Mouse (Mus musculus) liver, embryonic 14.5 days (tissue): ENCODE measurements at regions not wholly inside any gene's neighbourhood (a gene's known extent, or its start where the extent isn't known, plus 50 kb on each side); places are given as distances from the start of the nearest gene placed in this dataset.

ENCODE experiments used
- ATAC-seq: fragments of 200-750 bp; cut with Nextera tagmentation; 2 replicates; pipeline ENCODE4 v1.8.0; 2017; ENCODE audit warnings: moderate number of reproducible peaks, mild to moderate bottlenecking, moderate library complexity; ENCODE audit not compliant: insufficient read depth
- DNase-seq, 3 experiments: peaks; one replicate each; pipeline ENCODE4 v3.0.0-alpha.2; 2012 to 2013; ENCODE audit warnings: low read depth in 3 of 3, low spot score in 3 of 3
- H3K27ac ChIP-seq: fragments of 300-500 bp; sonication (generic); 2 replicates; pipeline ENCODE4 v1.5.1; 2014; ENCODE audit warnings: moderate library complexity, mild to moderate bottlenecking, control low read depth, inconsistent platforms
- H3K27me3 ChIP-seq: fragments of 300-500 bp; sonication (generic); 2 replicates; pipeline ENCODE4 v1.6.1; 2014; ENCODE audit warnings: mild to moderate bottlenecking, low read length, moderate library complexity; ENCODE audit not compliant: control insufficient read depth, insufficient read depth
- H3K36me3 ChIP-seq: fragments of 300-500 bp; sonication (generic); replicated peaks from 2 replicates; pipeline ENCODE4 v1.6.1; 2014; ENCODE audit warnings: low read depth; ENCODE audit not compliant: control insufficient read depth, insufficient read depth
- H3K4me1 ChIP-seq, 2 experiments: fragments of 200-500 bp in 1 of 2; fragments of 300-500 bp in 1 of 2; sonication (generic) in 1 of 2; replicated peaks; 2 replicates each; pipeline ENCODE4 v1.6.1; 2012 to 2014; ENCODE audit warnings: antibody characterized with exemption in 1 of 2, inconsistent platforms in 1 of 2, low read length in 1 of 2; ENCODE audit not compliant: control insufficient read depth in 2 of 2, insufficient read depth in 2 of 2
- H3K4me2 ChIP-seq: fragments of 300-500 bp; sonication (generic); 2 replicates; pipeline ENCODE4 v1.6.1; 2014; ENCODE audit warnings: low read depth, mild to moderate bottlenecking, control low read depth, moderate library complexity
- H3K4me3 ChIP-seq, 2 experiments: fragments of 200-500 bp in 1 of 2; fragments of 300-500 bp in 1 of 2; sonication (generic) in 1 of 2; 2 replicates each; pipeline ENCODE4 v1.5.1; 2012 to 2014; ENCODE audit warnings: low read depth in 2 of 2, low read length in 2 of 2, mild to moderate bottlenecking in 2 of 2, control low read depth in 1 of 2, inconsistent platforms in 1 of 2, moderate library complexity in 1 of 2; ENCODE audit not compliant: insufficient read depth in 1 of 2
- H3K9ac ChIP-seq: fragments of 300-500 bp; sonication (generic); replicated peaks from 2 replicates; pipeline ENCODE4 v1.6.1; 2014; ENCODE audit warnings: mild to moderate bottlenecking, control low read depth, moderate library complexity
- H3K9me3 ChIP-seq: fragments of 300-500 bp; sonication (generic); 2 replicates; pipeline ENCODE4 v1.6.1; 2016; ENCODE audit warnings: low read length, mixed read lengths; ENCODE audit not compliant: control insufficient read depth
- CTCF ChIP-seq: IDR thresholded peaks from 2 replicates; pipeline ENCODE4 v1.5.1; 2016; ENCODE audit warnings: antibody characterized with exemption, low read depth, control low read depth
- EP300 ChIP-seq: IDR thresholded peaks from 2 replicates; pipeline ENCODE4 v1.6.1; 2016; ENCODE audit warnings: antibody characterized with exemption, low read depth
- WGBS: fragments of 180-500 bp; shearing (Covaris S2); extraction: QIAGEN DNeasy Blood & Tissue Kit; methylation state at CpG from one replicate; pipeline ENCODE4 v1.1.7; 2014; ENCODE audit not compliant: insufficient replicate concordance; 5-methylcytosine and 5-hydroxymethylcytosine counted together

DNA sequence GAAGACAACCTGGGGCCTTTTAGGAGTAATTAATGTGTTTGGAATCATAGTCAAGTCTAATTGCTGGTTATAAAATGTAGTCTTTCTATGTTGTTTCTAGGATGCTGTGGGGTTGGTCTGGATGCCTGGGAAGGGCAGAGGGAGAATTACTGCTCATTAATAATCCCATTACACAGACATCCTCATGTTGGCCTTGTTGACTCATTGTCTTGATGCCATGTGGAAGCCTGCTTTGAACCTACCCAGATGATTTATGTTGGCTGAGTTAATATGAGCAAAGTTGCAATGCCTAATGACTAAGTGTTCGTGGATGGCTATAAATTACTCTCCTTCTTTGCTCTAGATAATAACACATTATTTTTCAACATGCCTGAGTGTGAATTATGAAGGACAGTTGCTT, 2790.6 kb upstream of the Lrrc6 start:
- TF ChIP-seq EP300 (no peak), CTCF (no peak)
- H3K36me3 ChIP-seq: no peaks in the 10 kb centered on the region
- DNase-seq: no peak
- WGBS: 27% methylated on average over 1 of the region's 1 CpGs
- H3K4me3 ChIP-seq: no peak overlapping the region
- H3K27ac ChIP-seq: no peak overlapping the region
- no peak overlapping the region for H3K4me2 ChIP-seq
- no peak overlapping the region for H3K9ac ChIP-seq
- no peak for ATAC-seq
- no peaks in the 10 kb centered on the region for H3K4me1 ChIP-seq
- H3K27me3 ChIP-seq: no peaks in the 10 kb centered on the region
- H3K9me3 ChIP-seq: no peaks in the 10 kb centered on the region

DNA sequence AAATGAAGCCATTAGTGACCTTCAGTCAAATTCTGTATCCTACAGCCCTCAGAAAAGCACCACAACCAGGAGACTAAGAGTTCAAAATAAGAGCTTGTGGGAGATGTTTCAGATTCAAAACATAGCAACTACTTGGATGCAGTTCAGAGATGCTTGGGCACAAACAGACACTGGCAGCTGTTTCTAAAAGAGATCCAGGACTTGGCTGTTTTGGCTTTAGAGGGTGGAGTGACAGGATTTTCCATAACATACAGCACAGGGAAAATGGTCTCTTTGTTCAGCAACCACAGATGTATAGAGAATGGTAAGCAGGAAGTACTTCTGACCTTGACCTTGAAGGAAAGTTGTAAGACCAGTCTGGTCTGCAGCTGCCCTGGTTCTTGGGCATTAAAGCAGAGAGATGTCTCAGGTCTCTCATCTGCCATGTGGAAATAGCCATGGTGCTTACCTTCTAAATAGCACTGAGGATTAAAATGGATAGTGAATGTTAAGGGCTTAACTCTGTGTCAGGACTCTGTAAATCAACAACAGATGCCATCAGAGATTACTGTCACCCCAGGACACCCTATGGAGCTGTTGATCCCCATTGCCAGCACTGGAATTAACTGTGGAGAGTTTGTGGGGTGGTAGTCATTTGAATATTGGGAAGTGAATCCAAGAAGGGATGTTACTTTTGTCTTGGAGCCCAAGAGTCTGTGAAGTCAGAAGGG, 2775.0 kb upstream of the Lrrc6 start:
- Histone ChIP-seq H3K4me2 (no peak overlapping the region), H3K9me3 (no peaks in the 10 kb centered on the region), H3K36me3 (no peaks in the 10 kb centered on the region), H3K27me3 (no peaks in the 10 kb centered on the region), H3K4me3 (no peak overlapping the region), H3K9ac (no peak overlapping the region), H3K27ac (no peak overlapping the region), H3K4me1 (no peaks in the 10 kb centered on the region)
- DNase-seq (no peak), ATAC-seq (no peak)
- no peak for TF ChIP-seq CTCF
- TF ChIP-seq EP300: no peak

DNA sequence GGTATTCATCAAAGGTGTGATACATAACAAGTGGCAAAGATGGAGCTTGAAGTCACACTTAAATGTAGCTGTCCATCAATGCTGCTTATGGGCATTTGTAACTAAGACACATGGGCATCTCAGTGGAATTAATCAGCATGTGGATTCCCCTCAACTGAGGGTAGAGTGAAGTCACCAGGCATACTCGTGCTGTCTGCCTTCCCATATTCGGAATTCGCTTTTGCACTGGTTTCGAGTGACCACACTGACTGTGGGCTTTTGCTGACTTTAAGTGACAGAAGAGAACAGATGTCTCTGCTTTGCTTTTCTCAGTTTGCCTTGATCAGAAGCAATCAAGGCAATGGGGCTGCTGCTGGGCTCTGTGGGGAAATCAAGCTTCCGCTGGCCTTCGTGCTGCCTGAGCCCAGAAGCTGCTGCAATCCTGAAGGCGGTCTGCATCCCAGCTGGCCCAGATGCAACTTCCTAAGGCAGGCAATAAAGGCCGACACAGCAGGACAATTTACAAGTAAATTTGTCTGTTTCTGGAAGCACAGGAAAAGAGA, 2773.6 kb upstream of the Lrrc6 start:
- WGBS: 58% methylated on average over 8 of the region's 8 CpGs
- Histone ChIP-seq H3K27me3 (no peaks in the 10 kb centered on the region), H3K4me3 (no peak overlapping the region), H3K36me3 (no peaks in the 10 kb centered on the region), H3K27ac (no peak overlapping the region), H3K4me2 (no peak overlapping the region), H3K9me3 (no peaks in the 10 kb centered on the region), H3K4me1 (no peaks in the 10 kb centered on the region), H3K9ac (no peak overlapping the region)
- no peak for ATAC-seq
- no peak for DNase-seq
- no peak for TF ChIP-seq EP300
- TF ChIP-seq CTCF: no peak

DNA sequence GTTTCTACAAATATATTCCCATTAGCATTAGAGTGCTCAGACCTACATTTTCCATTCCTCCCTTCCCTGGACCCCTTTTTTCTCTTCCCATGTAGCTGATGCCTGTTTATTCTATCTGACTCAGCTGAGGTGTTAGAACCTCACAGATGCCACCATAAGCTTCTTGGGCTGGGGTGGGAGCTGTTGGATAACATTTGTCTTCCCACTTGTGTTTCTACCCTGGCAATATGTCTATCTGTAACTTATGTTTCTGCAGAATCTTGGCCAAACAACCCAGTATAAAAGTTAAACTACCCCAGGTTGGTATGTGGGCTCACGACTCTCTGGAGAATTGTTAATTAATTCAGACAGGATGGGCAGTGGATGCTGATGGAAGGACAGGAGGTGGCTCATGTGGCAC, 2772.8 kb upstream of the Lrrc6 start:
- no peak overlapping the region for H3K9ac ChIP-seq
- no peak overlapping the region for H3K27ac ChIP-seq
- H3K27me3 ChIP-seq: no peaks in the 10 kb centered on the region
- WGBS: 36% methylated on average over 1 of the region's 1 CpGs
- H3K4me1 ChIP-seq: no peaks in the 10 kb centered on the region
- no peak overlapping the region for H3K4me3 ChIP-seq
- H3K36me3 ChIP-seq: no peaks in the 10 kb centered on the region
- no peak overlapping the region for H3K4me2 ChIP-seq
- H3K9me3 ChIP-seq: no peaks in the 10 kb centered on the region
- ATAC-seq: no peak
- TF ChIP-seq EP300 (no peak), CTCF (no peak)
- no peak for DNase-seq

DNA sequence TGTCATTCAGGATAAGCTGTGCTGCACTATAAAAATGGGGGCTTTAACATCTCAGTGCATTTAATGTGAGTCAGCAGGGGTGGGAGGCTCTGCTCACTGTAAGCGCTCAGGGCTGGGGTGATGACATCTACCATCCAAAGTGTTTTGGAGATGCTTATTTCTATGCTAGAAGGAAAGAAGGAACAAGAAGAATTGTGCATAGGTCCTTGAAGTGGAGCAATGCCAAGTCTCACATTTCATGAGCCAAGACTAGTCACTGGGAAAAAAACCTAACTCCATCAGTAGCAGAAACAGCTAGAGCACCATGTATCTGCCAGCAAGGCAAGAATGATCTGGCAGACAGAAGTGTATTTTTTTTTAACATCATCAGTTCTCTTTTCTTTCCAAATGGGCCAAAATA, 2761.2 kb upstream of the Lrrc6 start:
- DNase-seq (no peak), ATAC-seq (no peak)
- no peaks in the 10 kb centered on the region for H3K4me1 ChIP-seq
- H3K27me3 ChIP-seq: no peaks in the 10 kb centered on the region
- no peak overlapping the region for H3K27ac ChIP-seq
- H3K4me3 ChIP-seq: no peak overlapping the region
- H3K9me3 ChIP-seq: no peaks in the 10 kb centered on the region
- 69% methylated on average over 1 of the region's 1 CpGs for WGBS
- H3K4me2 ChIP-seq: no peak overlapping the region
- no peaks in the 10 kb centered on the region for H3K36me3 ChIP-seq
- no peak overlapping the region for H3K9ac ChIP-seq
- TF ChIP-seq CTCF (no peak), EP300 (no peak)
